Mouse (Mus musculus) stomach, embryonic 15.5 days (tissue): ENCODE data around the gene Dnah7a. TPM values are rescaled to one million over a fixed set of nuclear protein-coding genes. Genes with fewer than 3 reads are reported as not detected.
"Not testable (repeated sequence)": the region's sequence is repeated elsewhere in the genome, so short reads cannot be mapped to it uniquely, and the experiment has no call there.

Experiments
- ATAC-seq: fragments of 200-750 bp; cut with Nextera tagmentation; 2 replicates; pipeline ENCODE4 v1.8.0; 2017; ENCODE audit warnings: low read depth, moderate number of reproducible peaks, moderate TSS enrichment; ENCODE audit not compliant: insufficient read depth, low FRiP score
- H3K27ac ChIP-seq: fragments of 300-500 bp; sonication (generic); 2 replicates; pipeline ENCODE4 v1.5.1; 2015; ENCODE audit warnings: mild to moderate bottlenecking, inconsistent platforms
- H3K27me3 ChIP-seq: fragments of 300-500 bp; sonication (generic); replicated peaks from 2 replicates; pipeline ENCODE4 v1.6.1; 2015; ENCODE audit warnings: inconsistent platforms
- H3K36me3 ChIP-seq: fragments of 300-500 bp; sonication (generic); 2 replicates; pipeline ENCODE4 v1.6.1; 2015; ENCODE audit warnings: inconsistent platforms
- H3K4me1 ChIP-seq: fragments of 300-500 bp; sonication (generic); 2 replicates; pipeline ENCODE4 v1.6.1; 2015; ENCODE audit warnings: inconsistent platforms
- H3K4me2 ChIP-seq: fragments of 300-500 bp; sonication (generic); 2 replicates; pipeline ENCODE4 v1.6.1; 2015; ENCODE audit warnings: mild to moderate bottlenecking, inconsistent platforms
- H3K4me3 ChIP-seq: fragments of 300-500 bp; sonication (generic); replicated peaks from 2 replicates; pipeline ENCODE4 v1.5.1; 2015; ENCODE audit warnings: inconsistent platforms
- H3K9ac ChIP-seq: fragments of 300-500 bp; sonication (generic); 2 replicates; pipeline ENCODE4 v1.6.1; 2015; ENCODE audit warnings: inconsistent platforms
- H3K9me3 ChIP-seq: fragments of 300-500 bp; sonication (generic); 2 replicates; pipeline ENCODE4 v1.6.1; 2016; ENCODE audit warnings: inconsistent platforms
- WGBS: fragments of 180-500 bp; shearing (Covaris S2); methylation state at CpG from one replicate; pipeline ENCODE4 v1.1.7; 2015; 5-methylcytosine and 5-hydroxymethylcytosine counted together
- polyA plus RNA-seq: library from polyadenylated mRNA; unstranded; fragments of >200 nt; fragmentation: Nextera tagmentation; extraction: Ambion mirVana; gene quantifications from 2 replicates; pipeline ENCODE4 v1.2.1, GENCODE M21; 2015

The Dnah7a gene
- polyA plus RNA-seq, 1 experiment from 2014 or later: 0.50 TPM

DNA sequence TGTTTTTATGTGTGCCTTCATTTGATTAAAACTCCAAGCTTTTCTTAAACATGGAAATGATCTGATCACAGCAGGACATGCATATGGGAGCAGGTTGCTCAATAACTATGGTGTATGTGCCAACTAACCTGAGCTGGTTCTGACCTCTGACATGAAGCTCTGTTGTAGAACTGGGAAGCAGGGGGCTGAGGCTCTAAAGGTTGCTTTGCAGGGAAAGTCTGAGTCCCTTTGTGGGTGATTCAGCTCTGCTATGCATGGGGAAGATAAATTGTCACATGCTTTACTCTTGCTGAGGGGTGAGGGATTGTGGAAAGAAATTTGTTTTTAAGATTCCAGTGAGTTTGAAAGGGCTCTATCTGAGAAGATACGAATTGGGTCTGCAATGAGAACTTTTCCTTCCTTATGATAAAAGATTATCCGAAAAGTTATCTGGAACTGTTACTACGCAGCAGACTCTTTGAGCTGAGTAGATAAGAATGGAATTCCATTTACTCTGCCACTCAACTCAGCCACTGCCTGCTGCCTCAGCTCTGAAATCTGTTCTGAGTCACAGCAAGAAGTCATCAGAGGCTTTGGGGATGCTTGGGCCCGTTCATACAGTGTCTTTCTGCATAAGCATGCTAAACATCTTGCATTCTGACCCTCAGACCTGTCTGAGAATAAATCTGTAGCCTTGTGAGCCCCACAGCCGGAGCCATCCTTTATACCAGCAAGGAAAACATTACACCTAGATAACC, 22.1 kb upstream of the Dnah7a start:
- Histone ChIP-seq H3K4me1 (no peaks in the 10 kb centered on the region), H3K4me2 (no peak overlapping the region), H3K27me3 (no peaks in the 10 kb centered on the region), H3K4me3 (no peak overlapping the region), H3K27ac (no peak overlapping the region), H3K9me3 (no peaks in the 10 kb centered on the region), H3K9ac (no peak overlapping the region), H3K36me3 (no peaks in the 10 kb centered on the region)
- 31% methylated on average over 5 of the region's 5 CpGs for WGBS
- no peak for ATAC-seq

DNA sequence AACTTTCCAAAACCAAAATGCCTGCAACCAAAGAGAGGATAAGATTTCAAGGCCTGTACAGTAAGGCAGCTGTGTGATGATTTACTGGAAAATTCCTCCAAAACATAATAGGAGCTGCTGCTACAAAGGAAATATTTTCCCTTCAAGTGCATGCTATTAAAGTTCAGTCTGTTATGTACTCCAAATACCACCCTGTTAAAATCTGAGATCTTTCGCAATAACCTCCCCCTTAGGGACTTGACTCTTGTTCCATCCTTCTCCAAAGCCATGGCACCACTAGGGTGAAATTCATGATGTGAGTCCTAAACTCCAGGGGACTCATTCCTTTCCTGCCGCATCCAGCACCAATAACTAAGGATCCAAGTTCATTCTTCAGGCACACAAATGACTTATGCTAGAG, 20.3 kb upstream of the Dnah7a start:
- no peak overlapping the region for H3K4me2 ChIP-seq
- H3K36me3 ChIP-seq: no peaks in the 10 kb centered on the region
- no peak overlapping the region for H3K9ac ChIP-seq
- no peaks in the 10 kb centered on the region for H3K27me3 ChIP-seq
- H3K4me1 ChIP-seq: no peaks in the 10 kb centered on the region
- no peak overlapping the region for H3K4me3 ChIP-seq
- 93% methylated on average over 2 of the region's 2 CpGs for WGBS
- no peaks in the 10 kb centered on the region for H3K9me3 ChIP-seq
- no peak overlapping the region for H3K27ac ChIP-seq
- ATAC-seq: no peak

DNA sequence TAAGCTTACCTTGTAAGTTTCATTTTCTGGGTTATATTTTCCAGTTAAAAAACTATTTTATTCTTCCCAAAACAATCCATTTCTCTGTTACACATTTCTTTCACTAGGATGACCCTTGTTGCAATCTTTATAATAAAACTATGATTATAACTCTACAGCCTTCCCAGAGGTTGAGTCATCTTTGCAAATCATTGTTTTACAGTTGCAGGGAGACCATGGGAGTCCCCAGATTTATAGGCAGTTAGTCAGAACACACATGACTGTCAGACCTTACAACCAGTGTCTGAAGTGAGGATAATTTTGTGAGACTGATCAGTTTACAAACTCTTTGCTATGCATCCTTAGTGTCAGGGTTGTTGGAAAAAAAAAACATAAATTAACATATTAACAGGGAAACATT, 14.8 kb upstream of the Dnah7a start:
- no peak overlapping the region for H3K27ac ChIP-seq
- no peaks in the 10 kb centered on the region for H3K27me3 ChIP-seq
- H3K4me2 ChIP-seq: no peak overlapping the region
- no peaks in the 10 kb centered on the region for H3K36me3 ChIP-seq
- no peak overlapping the region for H3K4me3 ChIP-seq
- no peaks in the 10 kb centered on the region for H3K4me1 ChIP-seq
- no peak for ATAC-seq
- H3K9ac ChIP-seq: no peak overlapping the region
- H3K9me3 ChIP-seq: no peaks in the 10 kb centered on the region

DNA sequence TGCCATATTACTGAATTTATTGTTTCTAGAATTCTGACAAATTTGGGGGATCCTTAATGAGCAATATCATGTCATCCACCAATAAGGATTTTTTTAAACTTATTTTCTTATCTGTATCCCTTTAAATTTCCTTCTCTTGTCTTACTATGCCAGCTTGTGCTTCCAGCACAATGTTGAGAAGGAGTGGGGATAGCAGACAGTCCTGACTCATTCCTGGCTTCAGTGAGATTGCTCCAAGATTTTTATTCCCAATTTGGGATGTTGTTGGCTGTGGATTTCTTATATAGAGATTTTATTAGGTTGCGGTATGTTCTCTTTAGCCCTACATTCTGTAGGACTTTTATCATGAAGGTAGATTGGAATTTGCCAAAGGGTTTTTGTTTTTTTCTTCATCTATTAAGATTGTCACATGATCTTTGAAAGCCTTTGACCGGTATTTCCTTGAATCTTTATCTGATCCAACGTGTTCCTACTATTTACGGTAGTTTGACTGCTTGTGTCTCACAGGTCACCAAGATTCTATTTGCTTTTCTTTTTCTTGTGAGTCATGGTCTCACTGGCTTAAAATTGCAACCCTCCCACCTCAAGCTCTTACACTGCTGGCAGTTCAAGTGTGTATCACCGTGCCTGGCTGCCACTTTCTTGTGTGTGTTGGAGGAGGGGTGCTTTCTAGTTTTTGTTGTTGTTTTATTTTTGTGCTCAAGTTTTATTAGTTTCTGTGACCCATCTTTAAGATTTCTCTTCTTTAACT, 14.2 kb upstream of the Dnah7a start:
- ATAC-seq: peak; percentile 66; the same call in 1 of the 2 replicates
- no peaks in the 10 kb centered on the region for H3K27me3 ChIP-seq
- WGBS: 55% methylated on average over 5 of the region's 5 CpGs

DNA sequence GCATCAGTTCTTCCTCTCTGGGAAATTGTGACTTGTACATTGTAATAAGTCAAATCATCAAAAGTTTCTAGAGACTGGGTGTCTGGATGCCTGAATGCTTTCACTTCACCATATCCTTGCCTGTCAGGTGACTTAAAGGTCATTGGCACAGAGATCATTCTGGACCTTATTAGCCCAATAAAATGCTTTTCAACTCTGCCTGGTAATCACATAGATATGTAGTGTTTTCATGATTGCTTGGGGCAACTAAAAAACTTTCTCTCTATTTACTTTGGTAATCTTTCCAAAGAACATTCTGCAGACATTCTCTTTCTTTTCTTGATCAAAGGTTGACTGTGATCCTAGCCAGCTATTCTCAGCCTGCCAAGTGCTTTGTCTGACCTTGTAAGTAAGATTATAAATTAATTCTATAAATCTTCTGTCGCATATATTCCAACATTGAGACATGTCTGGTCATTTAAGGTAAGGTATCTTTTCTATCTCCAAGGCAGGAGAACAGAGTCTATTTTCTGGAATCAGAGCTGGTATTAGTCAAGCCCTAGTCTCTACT, 9.5 kb upstream of the Dnah7a start:
- H3K27me3 ChIP-seq: no peaks in the 10 kb centered on the region
- no peak overlapping the region for H3K9ac ChIP-seq
- H3K36me3 ChIP-seq: no peaks in the 10 kb centered on the region
- H3K4me3 ChIP-seq: no peak overlapping the region
- H3K4me1 ChIP-seq: no peaks in the 10 kb centered on the region
- no peak for ATAC-seq
- H3K9me3 ChIP-seq: no peaks in the 10 kb centered on the region
- no peak overlapping the region for H3K27ac ChIP-seq
- WGBS: 72% methylated on average over 1 of the region's 1 CpGs
- no peak overlapping the region for H3K4me2 ChIP-seq

More for the DNA sequence above, 14.2 kb upstream of the Dnah7a start:
- Histone ChIP-seq H3K4me3 (no peak overlapping the region), H3K36me3 (no peaks in the 10 kb centered on the region), H3K9me3 (no peaks in the 10 kb centered on the region), H3K9ac (no peak overlapping the region), H3K4me2 (no peak overlapping the region), H3K4me1 (no peaks in the 10 kb centered on the region), H3K27ac (no peak overlapping the region)

DNA sequence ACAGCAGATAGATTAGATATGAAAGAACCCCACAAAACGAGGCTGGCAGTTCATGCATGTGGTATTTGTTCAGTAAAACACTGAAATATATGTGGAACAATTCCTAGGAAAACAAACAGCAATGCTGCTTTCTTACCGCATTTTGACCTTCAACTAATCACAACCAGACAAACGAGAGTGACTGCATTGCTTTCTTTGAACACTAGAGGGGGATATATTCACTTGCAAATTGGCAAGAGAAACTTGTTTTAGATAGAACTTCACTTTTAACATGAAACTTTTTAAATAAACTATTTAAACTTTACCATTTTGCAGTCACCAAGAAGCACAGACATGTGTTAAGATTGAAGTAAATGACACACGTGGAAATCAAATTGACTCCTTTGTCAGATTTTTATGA, 8.9 kb upstream of the Dnah7a start:
- no peaks in the 10 kb centered on the region for H3K36me3 ChIP-seq
- H3K4me2 ChIP-seq: no peak overlapping the region
- no peak overlapping the region for H3K9ac ChIP-seq
- no peak for ATAC-seq
- H3K27me3 ChIP-seq: no peaks in the 10 kb centered on the region
- H3K4me1 ChIP-seq: no peaks in the 10 kb centered on the region
- no peaks in the 10 kb centered on the region for H3K9me3 ChIP-seq
- WGBS: 2% methylated on average over 4 of the region's 4 CpGs
- no peak overlapping the region for H3K4me3 ChIP-seq
- H3K27ac ChIP-seq: no peak overlapping the region

DNA sequence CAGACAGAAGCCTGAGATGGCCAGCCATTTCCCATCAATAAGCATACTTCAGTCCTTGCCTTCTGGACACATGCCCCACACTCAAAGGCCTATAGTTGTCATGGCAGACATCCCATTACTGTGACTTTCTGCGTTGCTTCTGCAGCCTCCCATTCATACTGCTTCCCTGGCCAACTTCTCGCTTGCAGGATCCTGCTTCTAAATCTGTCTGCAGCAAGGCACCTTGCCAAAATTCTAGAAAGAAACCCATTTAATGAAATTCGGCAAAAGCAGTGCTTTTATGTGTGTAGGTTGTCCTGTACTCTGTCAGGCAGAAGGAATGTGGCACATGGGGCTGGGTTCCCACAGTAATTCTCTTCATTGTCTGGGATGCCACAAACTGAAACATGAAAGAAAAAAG, 6.8 kb upstream of the Dnah7a start:
- not testable (repeated sequence) for H3K4me3 ChIP-seq, H3K9ac ChIP-seq, H3K36me3 ChIP-seq, H3K9me3 ChIP-seq, H3K27ac ChIP-seq, H3K4me2 ChIP-seq, H3K27me3 ChIP-seq, ATAC-seq, H3K4me1 ChIP-seq
- WGBS: 47% methylated on average over 2 of the region's 3 CpGs

DNA sequence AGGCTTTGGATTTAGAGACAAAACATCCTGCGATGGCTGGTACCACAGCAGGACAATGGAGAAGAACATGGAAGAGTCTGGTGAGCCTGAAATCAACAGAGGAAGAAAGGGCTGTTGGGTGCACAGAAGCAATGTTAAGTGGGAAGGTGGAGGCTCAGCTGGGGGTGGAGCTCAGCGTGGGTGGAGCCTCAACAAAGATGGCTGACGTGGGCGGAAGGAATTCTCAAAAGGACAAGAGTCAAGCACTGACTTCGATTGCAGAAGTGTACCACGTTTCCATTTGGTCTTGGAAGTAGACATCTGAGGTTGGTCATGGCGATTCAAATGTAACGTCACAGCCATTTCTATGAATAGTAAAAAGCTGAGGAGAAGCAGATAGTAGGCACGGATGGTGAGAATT, 4.5 kb upstream of the Dnah7a start:
- H3K4me1 ChIP-seq: no peaks in the 10 kb centered on the region
- no peak overlapping the region for H3K27ac ChIP-seq
- ATAC-seq: no peak
- WGBS: 91% methylated on average over 9 of the region's 9 CpGs
- H3K9ac ChIP-seq: no peak overlapping the region
- H3K27me3 ChIP-seq: no peaks in the 10 kb centered on the region
- no peak overlapping the region for H3K4me3 ChIP-seq
- H3K36me3 ChIP-seq: no peaks in the 10 kb centered on the region
- no peak overlapping the region for H3K4me2 ChIP-seq
- no peaks in the 10 kb centered on the region for H3K9me3 ChIP-seq

DNA sequence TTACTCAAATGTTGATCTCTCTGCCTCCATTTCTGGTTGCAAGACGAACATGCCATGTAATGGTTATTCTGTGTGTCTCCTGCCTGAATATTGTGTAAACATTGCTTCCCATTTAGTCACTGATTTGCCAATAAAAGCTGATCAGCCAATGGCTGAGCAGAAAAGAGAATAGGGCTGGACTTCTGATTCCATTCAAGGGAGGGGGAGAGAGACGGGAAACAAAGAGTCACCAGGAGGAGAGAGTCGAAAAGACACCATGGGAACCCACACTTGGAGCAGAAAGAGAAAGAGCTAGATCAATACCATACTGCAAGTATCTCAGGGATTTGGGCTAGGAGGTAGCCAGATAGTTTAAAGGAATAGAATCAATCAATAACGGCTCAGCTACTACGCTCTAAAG, 3.0 kb upstream of the Dnah7a start:
- H3K27ac ChIP-seq, H3K9me3 ChIP-seq, H3K4me1 ChIP-seq, H3K4me3 ChIP-seq, ATAC-seq, H3K27me3 ChIP-seq, H3K9ac ChIP-seq, H3K4me2 ChIP-seq, H3K36me3 ChIP-seq: not testable (repeated sequence)
- 66% methylated on average over 5 of the region's 5 CpGs for WGBS

DNA sequence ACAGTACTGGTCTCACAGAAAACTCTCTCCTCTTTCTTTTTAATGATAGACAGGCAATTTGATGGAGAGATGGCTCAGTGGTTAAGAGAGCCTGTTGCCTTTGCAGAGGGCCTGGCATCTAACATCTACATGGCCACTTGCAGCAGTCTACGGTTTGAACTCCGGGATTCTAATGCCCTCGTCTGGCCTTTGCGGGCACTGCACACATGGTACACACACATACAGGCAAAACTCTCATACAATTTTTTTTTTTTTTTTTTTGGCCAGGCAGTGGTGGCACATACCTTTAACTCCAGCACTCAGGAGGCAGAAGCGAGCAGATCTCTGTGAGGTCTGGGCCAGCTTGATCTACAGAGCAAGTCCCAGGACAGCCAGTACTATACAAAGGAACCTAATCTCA, 2.4 kb downstream of the Dnah7a start:
- 90% methylated on average over 5 of the region's 5 CpGs for WGBS
- H3K9ac ChIP-seq: no peak overlapping the region
- ATAC-seq: no peak
- H3K27me3 ChIP-seq: no peaks in the 10 kb centered on the region
- H3K4me1 ChIP-seq: no peaks in the 10 kb centered on the region
- no peaks in the 10 kb centered on the region for H3K9me3 ChIP-seq
- H3K27ac ChIP-seq: no peak overlapping the region
- H3K4me3 ChIP-seq: no peak overlapping the region
- no peaks in the 10 kb centered on the region for H3K36me3 ChIP-seq
- no peak overlapping the region for H3K4me2 ChIP-seq

DNA sequence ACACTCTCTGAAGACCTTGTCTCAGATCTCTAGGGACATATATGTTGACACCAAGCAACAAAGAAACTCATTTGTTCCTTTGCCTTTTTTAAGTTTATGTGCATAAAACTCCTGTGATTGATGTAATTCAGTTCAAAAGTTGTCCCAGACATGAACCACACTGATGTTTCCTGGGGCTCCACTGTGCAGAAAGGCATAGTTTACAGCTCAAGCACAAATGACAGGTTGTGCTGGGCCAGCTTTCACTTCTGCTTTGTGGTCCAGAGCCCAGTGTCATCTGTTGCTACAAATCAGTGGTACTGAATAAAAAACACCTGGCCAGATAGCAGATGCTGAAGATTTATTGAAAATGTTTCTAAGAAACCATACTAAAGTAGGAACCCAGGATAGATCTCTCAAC, 42.3 kb downstream of the Dnah7a start:
- H3K27me3 ChIP-seq, H3K4me2 ChIP-seq, H3K27ac ChIP-seq, H3K9ac ChIP-seq, H3K4me3 ChIP-seq, H3K36me3 ChIP-seq, H3K4me1 ChIP-seq, H3K9me3 ChIP-seq, ATAC-seq: not testable (repeated sequence)

DNA sequence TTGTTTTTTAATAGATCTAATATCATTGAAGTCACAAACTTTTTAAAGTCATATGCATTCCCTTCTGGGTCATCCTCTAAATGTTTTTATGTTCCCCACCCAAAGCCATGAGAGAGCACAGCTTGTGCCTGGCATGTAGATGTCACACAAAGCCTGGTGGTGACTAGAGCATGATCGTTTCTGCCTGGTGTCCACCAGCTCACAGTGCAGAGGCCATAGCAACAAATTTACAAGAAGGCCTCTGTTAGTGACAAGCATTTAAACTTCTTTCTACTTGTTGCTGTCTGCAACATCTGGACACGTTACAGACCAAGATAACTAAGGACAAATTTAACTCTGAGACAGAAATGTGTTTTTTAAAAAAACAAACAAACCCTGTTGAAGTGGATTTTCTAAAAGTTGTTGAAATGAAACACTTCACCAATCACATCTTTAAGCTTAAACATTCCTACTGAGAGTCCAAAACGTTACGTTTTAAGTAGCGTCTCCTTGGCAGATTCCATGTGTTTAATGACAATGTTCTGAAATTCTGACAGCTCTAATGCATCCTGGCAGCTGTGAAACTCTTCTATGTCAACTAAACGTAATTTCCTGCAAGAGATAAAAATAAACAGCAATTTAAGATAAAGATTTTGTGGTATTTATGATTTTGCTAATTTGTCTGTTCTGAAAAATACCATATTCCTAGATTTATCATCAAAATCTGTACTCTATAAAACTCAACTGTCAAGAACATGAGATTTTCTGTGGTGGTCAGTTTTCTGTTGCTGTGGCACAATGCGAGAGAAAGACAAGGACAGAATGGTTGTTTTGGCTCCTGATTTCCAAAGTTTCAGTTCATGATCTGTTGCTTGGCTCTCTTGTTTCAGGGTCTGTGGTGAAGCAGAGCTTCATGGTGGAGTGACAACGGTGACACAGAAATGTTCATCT, 66.5 kb downstream of the Dnah7a start:
- no peak overlapping the region for H3K9ac ChIP-seq
- H3K4me3 ChIP-seq: no peak overlapping the region
- H3K27ac ChIP-seq: no peak overlapping the region
- H3K4me1 ChIP-seq: no peaks in the 10 kb centered on the region
- no peak overlapping the region for H3K4me2 ChIP-seq
- ATAC-seq: no peak
- no peaks in the 10 kb centered on the region for H3K36me3 ChIP-seq
- H3K9me3 ChIP-seq: no peaks in the 10 kb centered on the region
- WGBS: 40% methylated on average over 8 of the region's 8 CpGs
- no peaks in the 10 kb centered on the region for H3K27me3 ChIP-seq
